ENCODE assay signal across 12 mouse cellular contexts in the genomic region with DNA sequence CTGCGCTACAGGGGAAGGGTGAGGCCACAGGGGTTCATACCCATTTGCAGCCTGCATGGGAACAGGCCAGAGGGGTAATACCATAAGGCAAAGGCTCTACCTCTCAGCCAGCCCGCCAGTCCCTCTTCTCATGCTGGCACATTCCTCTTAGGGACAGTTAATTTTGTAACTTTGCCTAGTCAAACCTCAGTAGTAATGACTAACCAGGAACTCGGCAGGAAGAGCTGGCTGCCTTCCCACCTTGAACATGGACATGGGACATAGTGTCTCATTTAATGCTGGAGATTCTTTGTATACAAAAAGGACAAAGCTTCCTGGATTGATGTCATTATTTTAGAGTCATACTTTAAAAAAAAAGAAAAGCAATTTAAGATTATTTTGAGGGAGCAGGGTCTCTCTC. TPM values are rescaled to one million over a fixed set of nuclear protein-coding genes. Genes with fewer than 3 reads are reported as not detected.
DNase-seq lines count a peak whose midpoint lies in the region; ATAC-seq and TF ChIP-seq lines count a peak whose summit lies in the region.
"Had no signal": no experiment of that assay in that cellular context is flagged by ENCODE, and none has a peak within 500 bp of the region (broad histone marks: within the 10 kb centered on the region; RNA-seq: fewer than 3 reads in every experiment).

No protein-coding gene starts in this region.

- intact Hi-C loops in heart, postnatal 10 days (cut with DNase I), result no loop called here
- intact Hi-C loops in left cerebral cortex, postnatal 10 days (cut with DNase I), result no loop called here

- no peak overlapping the region for H3K9ac ChIP-seq in midbrain, embryonic 11.5 days (ENCODE audit: low read length)
- no peak overlapping the region for H3K9ac ChIP-seq in midbrain, postnatal 0 days (replicated peaks; ENCODE audit: low read length, poor library complexity, severe bottlenecking)
- H3K9ac ChIP-seq: limb, embryonic 15.5 days had no signal

- DNase-seq in cerebellum, adult 18-20 months, result peak; percentile 42 to 48
- peak; percentile 35 for DNase-seq in midbrain, embryonic 11.5 days (ENCODE audit: low spot score, missing footprints)
- DNase-seq in midbrain, postnatal 0 days (ENCODE audit: low spot score), result no peak
- peak; percentile 64 to 66 for DNase-seq in heart, postnatal 10 days
- peak; percentile 86 to 91 for DNase-seq in kidney, postnatal 36 days
- no peak for DNase-seq in left cerebral cortex, postnatal 10 days (ENCODE audit: extremely low spot score in 1 of 2, low spot score in 2 of 2)

- no peak overlapping the region for H3K4me3 ChIP-seq in midbrain, embryonic 11.5 days (ENCODE audit: low read depth, low read length)
- no peak overlapping the region for H3K4me3 ChIP-seq in midbrain, postnatal 0 days (ENCODE audit: low read depth, low read length)
- H3K4me3 ChIP-seq: embryonic facial prominence, embryonic 10.5 days; limb, embryonic 15.5 days had no signal

- no peak for ATAC-seq in cerebellum, adult (ENCODE audit: insufficient number of reproducible peaks, low FRiP score, low TSS enrichment)
- no peak for ATAC-seq in midbrain, embryonic 11.5 days (ENCODE audit: low FRiP score)
- ATAC-seq in midbrain, postnatal 0 days (ENCODE audit: low FRiP score), result no peak
- no peak for ATAC-seq in megakaryocyte progenitor cell, adult 5-6 weeks (replicated peaks; ENCODE audit: poor library complexity)
- ATAC-seq: Patski had no signal

- no peaks in the 10 kb centered on the region for H3K9me3 ChIP-seq in midbrain, embryonic 11.5 days (ENCODE audit: control insufficient read depth, low read length)
- no peaks in the 10 kb centered on the region for H3K9me3 ChIP-seq in midbrain, postnatal 0 days (ENCODE audit: low read length)
- H3K9me3 ChIP-seq: embryonic facial prominence, embryonic 10.5 days; limb, embryonic 15.5 days had no signal

- WGBS in midbrain, embryonic 11.5 days, result 89% methylated on average over 3 of the region's 3 CpGs
- WGBS in midbrain, postnatal 0 days, result 82% methylated on average over 3 of the region's 3 CpGs

- H3K4me2 ChIP-seq in midbrain, embryonic 11.5 days, result no peak overlapping the region
- no peak overlapping the region for H3K4me2 ChIP-seq in midbrain, postnatal 0 days (ENCODE audit: low read depth, low read length, poor library complexity, severe bottlenecking)
- H3K4me2 ChIP-seq: limb, embryonic 15.5 days had no signal

- no peaks in the 10 kb centered on the region for H3K4me1 ChIP-seq in midbrain, embryonic 11.5 days (ENCODE audit: control insufficient read depth, insufficient read depth, low read length)
- no peaks in the 10 kb centered on the region for H3K4me1 ChIP-seq in midbrain, postnatal 0 days (ENCODE audit: insufficient read depth, low read length)

- H3K36me3 ChIP-seq in midbrain, embryonic 11.5 days (ENCODE audit: control insufficient read depth, insufficient read depth, low read length), result no peaks in the 10 kb centered on the region
- peaks cover 3% of the 10 kb centered on the region; the same call in 1 of the 2 replicates for H3K36me3 ChIP-seq in midbrain, postnatal 0 days (ENCODE audit: insufficient read depth, low read length)
- H3K36me3 ChIP-seq: embryonic facial prominence, embryonic 10.5 days; limb, embryonic 15.5 days had no signal

- no peaks in the 10 kb centered on the region for H3K27me3 ChIP-seq in midbrain, embryonic 11.5 days (ENCODE audit: control insufficient read depth, insufficient read depth, low read length)
- no peaks in the 10 kb centered on the region for H3K27me3 ChIP-seq in midbrain, postnatal 0 days (ENCODE audit: insufficient read depth, low read length)
- H3K27me3 ChIP-seq: limb, embryonic 15.5 days; Patski had no signal

- TF ChIP-seq CTCF in midbrain, postnatal 0 days (IDR thresholded peaks at IDR 0.05), result no peak

- no peak overlapping the region for H3K27ac ChIP-seq in midbrain, embryonic 11.5 days (ENCODE audit: low read depth, low read length)
- no peak overlapping the region for H3K27ac ChIP-seq in midbrain, postnatal 0 days (ENCODE audit: low read depth, low read length)
- H3K27ac ChIP-seq: embryonic facial prominence, embryonic 10.5 days; limb, embryonic 15.5 days had no signal

RNA-seq across cellular contexts. Expression of a gene that starts 30.7 kb away (rescaled TPM):
- polyA plus RNA-seq in midbrain, embryonic 11.5 days (2014; fragmentation: Nextera tagmentation; extraction: Ambion mirVana), result 2.7 and 3.1 TPM in 2 replicates
- 7.3 and 11.2 TPM in 2 replicates for total RNA-seq in midbrain, postnatal 0 days (2014; rRNA removed)
- 1.9 TPM in 2 replicates for polyA plus RNA-seq in midbrain, postnatal 0 days (2015; fragmentation: Nextera tagmentation; extraction: Ambion mirVana)
- 10 to 100 TPM; 53.6 to 56.7 TPM for total RNA-seq in heart, postnatal 10 days (2021)
- 0.07 TPM in 1 of 2 replicates, not detected in the other for total RNA-seq in megakaryocyte progenitor cell, adult 5-6 weeks (2015)
- total RNA-seq in megakaryocyte progenitor cell, adult 5-6 weeks (2017), result 0.20 TPM in 1 of 2 replicates, not detected in the other
- 1 to 10 TPM; 5.4 TPM for total RNA-seq in left cerebral cortex, postnatal 10 days (2021)
- total RNA-seq: megakaryocyte, adult 5-6 weeks had no signal

Comparison
In these comparisons a context has a peak if more than half of its experiments do, and no peak if none do; other contexts are left out.
1. DNase-seq: peak in cerebellum, adult 18-20 months (2 of 2), midbrain, embryonic 11.5 days (single experiment), heart, postnatal 10 days (2 of 2) and kidney, postnatal 36 days (2 of 2); none in midbrain, postnatal 0 days (single experiment) and left cerebral cortex, postnatal 10 days (0 of 2).